Mouse (Mus musculus): Measurements from ENCODE around the gene Lck. TPM values are rescaled to one million over a fixed set of nuclear protein-coding genes. Genes with fewer than 3 reads are reported as not detected.
"Not testable (repeated sequence)": the region's sequence is repeated elsewhere in the genome, so short reads cannot be mapped to it uniquely, and the experiment has no call there.

The Lck gene
- polyA plus RNA-seq, 1 experiment, result 17.8 TPM

DNA sequence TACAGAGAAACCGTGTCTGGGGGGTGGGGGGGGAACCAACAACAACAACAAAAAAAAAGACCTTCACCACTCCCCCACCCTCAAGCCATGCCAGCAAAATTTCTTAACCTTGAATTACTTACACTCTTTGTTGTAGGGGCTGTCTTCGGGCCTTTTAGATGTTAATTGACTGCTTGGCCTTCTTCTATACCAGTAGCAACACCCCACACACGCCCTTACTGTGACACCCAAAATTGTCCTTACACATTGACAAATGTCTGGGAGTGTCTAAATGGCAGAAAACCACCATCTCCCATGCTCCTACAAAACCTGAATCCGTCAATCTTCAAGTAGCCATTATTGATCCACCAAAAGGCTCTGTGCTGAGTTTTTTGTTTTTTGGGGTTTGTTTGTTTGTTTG lies 29.3 kb downstream of the Lck start:
- WGBS, result 91% methylated on average over 4 of the region's 4 CpGs
- H3K4me3 ChIP-seq (replicated peaks; ENCODE audit: control insufficient read depth, low read depth, low read length), result no peak overlapping the region
- TF ChIP-seq POLR2A (IDR thresholded peaks at IDR 0.05; ENCODE audit: borderline replicate concordance, control insufficient read depth, low read depth, low read length) (no peak), CTCF (IDR thresholded peaks at IDR 0.05; ENCODE audit: control insufficient read depth, insufficient read depth, low read length) (no peak)
- H3K27ac ChIP-seq (ENCODE audit: control insufficient read depth, insufficient read depth, low read depth, low read length, poor library complexity), result no peak overlapping the region
- no peaks in the 10 kb centered on the region; the same call in 1 of the 2 replicates for H3K4me1 ChIP-seq (ENCODE audit: control insufficient read depth, insufficient read depth, low read length)

DNA sequence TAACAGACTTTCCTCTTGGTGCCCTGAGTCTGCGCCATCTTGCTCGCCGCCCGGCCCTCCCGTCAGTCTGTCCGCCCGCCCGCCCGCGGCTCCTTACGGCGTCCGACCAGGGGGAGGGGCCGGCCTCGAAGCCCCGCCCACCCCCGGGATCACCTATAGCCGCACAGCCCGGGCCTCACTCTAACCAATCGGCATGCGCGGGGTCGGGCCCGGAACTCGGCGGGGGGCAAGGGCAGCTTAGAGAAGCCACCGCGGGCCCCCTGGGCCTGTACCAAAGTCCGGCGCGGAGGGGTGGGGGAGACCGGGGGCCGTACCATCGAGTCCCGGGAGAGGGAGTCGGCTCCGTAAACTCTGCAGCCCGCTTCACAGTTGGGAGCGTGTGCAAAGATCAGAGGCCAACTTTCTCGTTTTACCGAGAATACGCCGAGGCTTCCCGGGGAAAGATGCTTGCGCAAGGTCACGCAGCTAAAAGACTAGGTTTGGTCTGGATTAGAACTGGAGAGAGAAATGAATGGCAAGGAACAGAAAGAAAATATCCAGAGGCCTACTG lies 30.8 kb downstream of the Lck start, which contains the start of gene Hdac1:
TSS of gene Hdac1 (minus strand) at position 122 of the 550 bp plus-strand sequence.
- H3K4me1 ChIP-seq (ENCODE audit: control insufficient read depth, insufficient read depth, low read length), result no peaks in the 10 kb centered on the region; the same call in 1 of the 2 replicates
- 1% methylated on average over 46 of the region's 46 CpGs for WGBS
- peak within 1 kb of the TSS; percentile 85 for H3K27ac ChIP-seq (ENCODE audit: control insufficient read depth, insufficient read depth, low read depth, low read length, poor library complexity)
- H3K4me3 ChIP-seq (replicated peaks; ENCODE audit: control insufficient read depth, low read depth, low read length), result peak within 1 kb of the TSS; percentile 94
- TF ChIP-seq CTCF (IDR thresholded peaks at IDR 0.05; ENCODE audit: control insufficient read depth, insufficient read depth, low read length) (no peak), POLR2A (IDR thresholded peaks at IDR 0.05; ENCODE audit: borderline replicate concordance, control insufficient read depth, low read depth, low read length) (peak; percentile 57; the same call in 1 of the 2 replicates)

DNA sequence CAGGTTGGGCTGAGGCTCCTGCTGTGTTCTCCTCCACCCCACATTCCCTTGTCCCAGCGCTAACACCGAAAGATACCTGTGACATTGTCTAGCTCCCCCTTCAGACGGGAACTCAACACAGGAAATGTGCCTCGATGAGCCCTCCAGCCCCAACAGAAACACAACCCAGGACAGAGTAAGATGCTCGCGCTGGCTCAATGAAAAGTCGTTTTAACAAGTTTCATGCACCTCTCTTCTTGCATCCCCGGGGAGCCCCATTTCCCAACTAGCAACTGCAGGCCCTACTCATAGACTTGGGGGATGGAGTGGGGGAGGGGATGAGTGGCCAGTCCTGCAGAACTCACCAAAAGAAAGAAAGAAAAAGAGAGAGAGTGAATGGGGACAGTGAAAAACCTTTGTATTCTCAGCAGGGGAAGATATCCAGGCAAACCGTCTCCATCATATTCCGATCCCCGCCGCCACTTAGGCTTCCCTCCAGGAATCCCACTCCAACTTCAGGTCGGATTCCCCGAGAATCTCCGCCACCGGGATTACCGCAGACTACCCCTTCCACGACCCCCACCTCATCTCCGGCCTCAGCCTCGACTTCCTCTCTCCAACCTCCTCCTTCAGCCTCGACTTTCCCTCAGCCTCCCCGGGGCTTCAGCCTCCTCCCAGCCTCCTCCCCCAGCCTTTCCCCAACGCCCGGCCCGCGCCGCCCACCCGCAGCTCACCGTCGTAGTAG lies 31.4 kb downstream of the Lck start:
- no peaks in the 10 kb centered on the region; the same call in 1 of the 2 replicates for H3K4me1 ChIP-seq (ENCODE audit: control insufficient read depth, insufficient read depth, low read length)
- TF ChIP-seq CTCF (IDR thresholded peaks at IDR 0.05; ENCODE audit: control insufficient read depth, insufficient read depth, low read length), result peak; percentile 20; the same call in 1 of the 2 replicates
- TF ChIP-seq POLR2A (IDR thresholded peaks at IDR 0.05; ENCODE audit: borderline replicate concordance, control insufficient read depth, low read depth, low read length), result no peak
- WGBS, result 1% methylated on average over 30 of the region's 30 CpGs
- peak overlapping the region; percentile 94 for H3K4me3 ChIP-seq (replicated peaks; ENCODE audit: control insufficient read depth, low read depth, low read length)
- H3K27ac ChIP-seq (ENCODE audit: control insufficient read depth, insufficient read depth, low read depth, low read length, poor library complexity), result peak overlapping the region; percentile 80

DNA sequence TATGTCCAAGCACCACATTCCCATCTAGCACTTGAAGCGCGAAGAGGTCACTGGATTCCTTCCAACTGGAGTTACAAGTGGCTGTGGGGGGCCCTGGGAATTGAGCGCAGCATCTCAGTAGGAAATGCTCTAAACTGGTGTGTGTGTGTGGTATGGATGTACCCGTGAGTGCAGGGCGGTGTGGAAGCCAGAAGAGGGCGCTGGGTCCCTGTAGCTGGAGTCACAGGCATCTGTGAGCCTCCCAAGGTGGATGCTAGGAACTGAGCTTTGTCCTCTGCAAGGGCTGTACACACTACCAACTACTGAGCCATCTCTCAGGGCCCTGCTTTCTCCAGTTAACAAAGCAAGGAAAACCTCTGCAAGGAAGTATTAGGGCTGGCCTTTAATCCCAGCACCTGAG lies 33.4 kb downstream of the Lck start:
- Histone ChIP-seq H3K4me1 (ENCODE audit: control insufficient read depth, insufficient read depth, low read length) (no peaks in the 10 kb centered on the region; the same call in 1 of the 2 replicates), H3K4me3 (replicated peaks; ENCODE audit: control insufficient read depth, low read depth, low read length) (no peak overlapping the region), H3K27ac (ENCODE audit: control insufficient read depth, insufficient read depth, low read depth, low read length, poor library complexity) (no peak overlapping the region)
- WGBS, result 86% methylated on average over 6 of the region's 6 CpGs
- TF ChIP-seq CTCF (IDR thresholded peaks at IDR 0.05; ENCODE audit: control insufficient read depth, insufficient read depth, low read length) (peak; percentile 62), POLR2A (IDR thresholded peaks at IDR 0.05; ENCODE audit: borderline replicate concordance, control insufficient read depth, low read depth, low read length) (no peak)

GRCm38 (mm10) chr4:129528901-129529300 lies 44.5 kb downstream of the Lck start:
- H3K4me3 ChIP-seq (replicated peaks; ENCODE audit: control insufficient read depth, low read depth, low read length); H3K4me1 ChIP-seq (ENCODE audit: control insufficient read depth, insufficient read depth, low read length); H3K27ac ChIP-seq (ENCODE audit: control insufficient read depth, insufficient read depth, low read depth, low read length, poor library complexity): not testable (repeated sequence)
- WGBS, result 86% methylated on average over 6 of the region's 6 CpGs

DNA sequence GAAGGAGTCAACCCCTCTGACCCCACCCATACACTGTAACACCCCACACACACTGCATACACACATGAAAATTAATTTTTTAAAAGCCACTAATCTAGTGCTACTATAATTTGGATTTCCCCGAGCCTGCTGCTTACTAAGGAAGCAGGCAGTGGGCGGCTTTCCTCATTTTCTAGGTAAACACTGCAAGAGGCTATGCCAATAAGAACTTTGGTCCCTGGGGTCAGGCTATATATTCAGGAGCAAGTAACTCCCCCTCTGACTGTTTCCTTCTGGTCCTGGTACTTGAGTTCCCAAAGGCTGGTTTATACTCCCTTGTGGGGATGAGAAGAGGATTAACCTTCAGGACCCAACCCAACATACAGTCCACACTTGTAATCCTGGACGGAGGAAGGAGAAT lies 47.6 kb downstream of the Lck start:
- Histone ChIP-seq H3K4me3 (replicated peaks; ENCODE audit: control insufficient read depth, low read depth, low read length) (no peak overlapping the region), H3K4me1 (ENCODE audit: control insufficient read depth, insufficient read depth, low read length) (no peaks in the 10 kb centered on the region; the same call in 1 of the 2 replicates), H3K27ac (ENCODE audit: control insufficient read depth, insufficient read depth, low read depth, low read length, poor library complexity) (peak overlapping the region; percentile 3; the same call in 1 of the 2 replicates)
- no peak for TF ChIP-seq POLR2A (IDR thresholded peaks at IDR 0.05; ENCODE audit: borderline replicate concordance, control insufficient read depth, low read depth, low read length)
- no peak for TF ChIP-seq CTCF (IDR thresholded peaks at IDR 0.05; ENCODE audit: control insufficient read depth, insufficient read depth, low read length)
- 89% methylated on average over 3 of the region's 3 CpGs for WGBS

DNA sequence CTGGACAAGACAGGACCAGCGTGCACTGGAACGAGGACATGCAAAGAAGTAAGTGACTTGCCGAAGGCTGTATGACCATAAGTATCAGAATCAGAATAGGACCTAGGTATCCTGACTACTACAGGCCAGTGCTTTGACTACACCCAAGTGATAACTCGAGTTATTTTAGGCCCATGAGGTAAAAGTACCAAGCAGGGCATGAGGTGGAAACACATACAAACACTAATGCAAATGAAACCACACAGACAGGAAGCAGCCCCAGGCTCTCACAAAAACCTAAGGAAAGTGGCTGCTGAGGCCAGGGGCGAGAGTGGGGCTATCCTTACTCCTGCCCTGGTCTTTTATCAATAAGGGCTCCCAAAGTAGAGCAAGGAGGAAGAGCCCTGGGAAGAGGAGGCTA lies 48.1 kb downstream of the Lck start:
- no peaks in the 10 kb centered on the region; the same call in 1 of the 2 replicates for H3K4me1 ChIP-seq (ENCODE audit: control insufficient read depth, insufficient read depth, low read length)
- H3K27ac ChIP-seq (ENCODE audit: control insufficient read depth, insufficient read depth, low read depth, low read length, poor library complexity), result peak overlapping the region; percentile 3; the same call in 1 of the 2 replicates
- H3K4me3 ChIP-seq (replicated peaks; ENCODE audit: control insufficient read depth, low read depth, low read length), result no peak overlapping the region
- TF ChIP-seq CTCF (IDR thresholded peaks at IDR 0.05; ENCODE audit: control insufficient read depth, insufficient read depth, low read length) (no peak), POLR2A (IDR thresholded peaks at IDR 0.05; ENCODE audit: borderline replicate concordance, control insufficient read depth, low read depth, low read length) (no peak)
- WGBS, result 79% methylated on average over 5 of the region's 5 CpGs

- Histone ChIP-seq H3K27ac (ENCODE audit: control insufficient read depth, insufficient read depth, low read depth, low read length, poor library complexity) (no peak overlapping the region), H3K4me1 (ENCODE audit: control insufficient read depth, insufficient read depth, low read length) (no peaks in the 10 kb centered on the region), H3K4me3 (replicated peaks; ENCODE audit: control insufficient read depth, low read depth, low read length) (no peak overlapping the region)
- TF ChIP-seq CTCF (IDR thresholded peaks at IDR 0.05; ENCODE audit: control insufficient read depth, insufficient read depth, low read length) (no peak), POLR2A (IDR thresholded peaks at IDR 0.05; ENCODE audit: borderline replicate concordance, control insufficient read depth, low read depth, low read length) (no peak)
- 89% methylated on average over 8 of the region's 8 CpGs for WGBS
Measured at GRCm38 (mm10) chr4:129518519-129518918, 54.9 kb downstream of the Lck start.
